Mouse (Mus musculus) R1 (cell line): ENCODE data around the gene Gdpd2.

Experiments used
- DNase-seq: peaks from one replicate; pipeline ENCODE4 v3.0.0-alpha.2; 2018; ENCODE audit warnings: low read depth, low spot score

Gdpd2 gene

DNA sequence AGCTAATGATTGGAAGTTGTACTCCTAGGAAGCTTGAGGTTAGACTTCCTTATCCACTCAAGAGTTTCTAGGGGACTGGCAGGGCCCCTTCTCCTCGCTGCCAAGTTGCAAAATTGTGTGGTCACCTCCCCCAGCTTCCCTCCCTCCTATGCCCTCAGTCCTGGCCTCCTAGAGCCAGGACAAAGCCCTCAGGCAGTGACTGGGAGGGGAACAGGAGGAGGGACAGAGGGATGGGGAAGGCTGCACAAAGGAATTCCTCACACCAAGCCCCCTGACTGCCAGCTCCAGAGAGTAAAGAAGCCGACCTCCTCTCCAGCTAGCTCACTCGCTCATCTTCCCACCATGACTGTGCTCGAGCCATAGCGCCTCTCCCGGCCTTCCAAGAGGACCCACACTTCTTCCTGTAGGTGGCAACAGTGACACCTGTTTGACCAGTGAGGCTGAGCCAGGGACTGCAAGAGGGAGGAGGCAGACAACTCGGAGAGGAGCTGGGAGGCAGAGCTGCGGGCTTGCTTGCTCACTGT is at the start of gene Gdpd2:
Gdpd2 (plus strand) TSS at position 209 of the 524 bp plus-strand sequence.
- DNase-seq, result peak; percentile 76

DNA sequence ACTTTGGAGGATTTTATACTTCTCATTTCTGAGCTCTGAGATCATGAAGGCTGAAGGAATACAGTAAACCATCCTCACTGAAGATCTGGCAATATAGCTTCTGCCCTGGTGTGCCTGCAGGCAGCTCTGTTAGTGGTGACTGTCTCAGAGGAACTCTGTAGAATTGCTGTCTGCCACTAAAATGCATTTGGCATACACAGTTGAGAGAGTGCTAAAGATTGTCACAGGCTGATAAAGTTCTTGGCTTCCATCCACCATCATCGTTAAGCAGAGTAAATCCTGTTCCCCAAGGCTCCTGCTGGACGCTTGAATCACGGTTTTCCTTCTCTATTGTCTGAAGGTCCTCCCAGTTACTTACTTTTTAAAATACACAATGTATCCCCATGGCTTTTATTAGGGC is 43.1 kb upstream of the Gdpd2 start:
- DNase-seq, result no peak

DNA sequence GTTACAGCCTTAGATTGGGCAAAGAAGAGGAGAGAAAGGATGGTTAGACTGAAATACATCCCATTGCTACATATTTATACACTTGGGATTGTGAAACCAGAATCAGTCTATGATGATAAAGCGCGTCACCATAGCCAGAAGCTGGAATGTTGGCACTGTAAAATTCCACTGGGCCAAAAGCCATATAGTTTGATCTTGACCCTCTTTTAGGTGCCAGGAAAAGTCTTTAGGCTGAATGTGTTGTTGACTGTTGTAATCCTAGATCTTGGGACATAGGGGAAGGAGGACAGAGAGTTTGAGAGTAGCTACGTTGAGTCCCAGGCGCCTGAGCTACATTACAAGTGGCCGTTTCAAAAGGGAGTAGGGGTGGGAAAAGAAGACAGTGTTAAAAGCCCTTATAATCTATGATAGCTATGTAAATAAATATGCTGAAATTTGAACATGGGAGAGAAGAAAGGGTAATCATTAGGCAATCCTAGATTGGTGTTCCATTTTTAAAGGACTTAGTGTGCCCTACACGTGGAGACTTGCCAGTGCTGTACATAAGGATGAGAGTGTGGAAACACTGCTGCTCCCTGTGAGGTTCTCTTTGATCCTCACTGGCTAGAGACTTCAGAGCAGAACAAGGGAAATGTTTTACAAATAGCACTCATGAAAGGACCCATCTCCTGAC is 42.2 kb upstream of the Gdpd2 start:
- DNase-seq, result no peak

DNA sequence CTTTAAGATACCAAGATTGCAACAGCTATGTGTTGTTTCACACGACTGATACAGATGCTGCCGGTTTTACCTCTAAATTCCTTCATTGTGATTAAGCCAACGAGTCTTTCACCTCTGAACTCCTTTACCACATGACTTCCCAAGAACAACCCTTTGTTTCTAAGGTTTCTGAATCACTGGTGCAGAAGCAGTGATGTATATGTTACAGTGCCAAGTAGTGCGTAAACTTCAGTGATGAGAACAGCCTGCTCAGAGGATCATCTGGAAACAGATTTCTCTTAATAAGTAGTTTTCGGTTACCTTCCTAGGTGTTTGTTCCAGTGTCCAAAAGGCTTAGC is 41.7 kb upstream of the Gdpd2 start:
- no peak for DNase-seq

DNA sequence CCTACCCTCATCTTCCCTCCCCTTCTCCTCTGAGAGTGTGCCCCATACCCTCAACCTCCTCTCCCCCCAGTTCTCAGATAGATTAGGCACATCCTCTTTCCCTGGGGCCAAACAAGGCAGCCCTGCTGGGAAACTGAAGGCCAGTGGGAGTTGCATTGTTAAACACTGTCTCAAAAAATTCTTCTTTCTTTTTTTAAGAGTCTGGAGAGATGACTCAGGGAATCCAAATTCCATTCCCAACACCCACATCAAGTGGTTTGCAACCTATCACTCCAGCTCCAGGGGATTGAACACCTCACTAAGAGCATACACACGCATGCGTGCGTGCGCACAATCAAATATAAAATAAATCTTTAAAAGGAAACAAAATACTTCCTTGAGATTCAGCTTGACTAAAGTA is 32.9 kb upstream of the Gdpd2 start:
- peak; percentile 61 for DNase-seq

DNA sequence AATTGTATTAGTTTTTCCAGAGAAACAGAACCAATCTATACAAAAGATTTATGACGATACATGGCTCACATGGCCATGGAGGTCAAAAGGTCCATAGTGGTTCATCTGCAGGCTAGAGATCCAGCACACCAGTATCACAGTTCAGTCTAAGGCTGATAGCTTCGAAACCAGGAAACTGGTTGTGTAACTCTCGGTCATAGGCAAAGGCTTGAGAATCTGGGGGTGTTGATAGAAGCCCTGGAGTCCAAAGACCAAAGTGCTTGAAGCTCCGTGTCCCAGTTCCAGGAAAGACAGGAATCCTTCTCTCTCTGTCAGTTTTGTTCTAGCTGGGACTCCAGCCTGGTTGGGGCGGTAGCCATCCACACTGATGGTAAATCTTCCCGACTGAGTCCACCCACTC is 21.6 kb upstream of the Gdpd2 start:
- no peak for DNase-seq

DNA sequence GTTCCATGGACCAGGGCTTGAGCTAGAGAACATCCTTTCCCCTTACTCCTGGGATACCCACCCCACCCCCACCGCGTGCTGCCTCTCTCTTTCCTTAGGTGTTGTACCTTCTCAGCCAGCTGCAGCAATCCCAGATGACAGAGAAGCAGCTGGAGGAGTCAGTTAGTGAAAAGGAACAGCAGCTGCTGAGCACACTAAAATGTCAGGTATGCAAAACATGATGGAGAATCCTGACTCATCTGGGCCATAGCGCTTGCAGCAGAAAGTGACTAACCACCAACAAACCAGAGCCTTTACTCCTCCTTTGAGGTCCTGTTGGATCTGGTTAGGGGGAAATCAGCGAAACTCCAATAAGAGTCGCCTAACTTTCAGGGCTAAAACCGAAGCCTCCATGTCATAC is 13.5 kb upstream of the Gdpd2 start:
- DNase-seq, result no peak

DNA sequence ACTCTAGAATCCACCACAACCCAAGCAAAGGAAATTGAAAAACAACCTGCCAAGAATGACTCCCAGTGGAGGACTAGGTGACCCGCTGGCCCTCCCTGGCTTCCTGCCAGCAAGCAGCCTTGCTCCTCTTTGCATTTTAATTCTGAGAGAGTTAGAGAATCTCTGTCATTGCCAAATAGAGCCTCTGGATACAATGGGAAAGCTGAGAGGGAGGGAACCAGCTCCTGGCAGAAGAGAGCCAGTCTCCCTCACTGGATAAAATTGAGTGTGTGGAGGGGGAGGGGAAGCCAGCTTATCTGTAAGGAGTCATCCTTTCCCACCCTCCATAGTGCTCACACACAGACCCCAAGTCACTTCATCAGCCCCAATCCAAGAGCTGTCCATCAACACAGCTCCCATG is 726 bp upstream of the Gdpd2 start:
- DNase-seq, result no peak

DNA sequence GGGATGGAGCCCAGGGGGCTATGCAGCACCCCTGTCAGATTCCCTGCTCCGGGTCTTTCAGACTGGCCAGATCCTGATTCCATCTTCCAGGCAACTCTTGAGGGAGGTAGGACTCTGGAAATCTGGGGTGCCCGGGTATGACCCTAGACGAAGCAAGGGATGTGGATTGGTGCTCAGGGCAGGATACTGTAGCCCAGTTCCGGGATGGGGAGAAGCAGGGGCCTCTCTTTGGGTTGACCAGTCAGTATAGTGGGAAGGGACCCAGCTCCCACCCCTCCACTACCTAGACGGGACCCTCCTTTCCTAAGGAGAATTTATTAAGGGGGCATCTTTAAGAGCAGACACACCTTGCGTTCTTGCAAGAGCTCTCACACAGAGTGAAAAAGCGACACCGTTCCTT is 593 bp downstream of the Gdpd2 start:
- DNase-seq, result no peak

DNA sequence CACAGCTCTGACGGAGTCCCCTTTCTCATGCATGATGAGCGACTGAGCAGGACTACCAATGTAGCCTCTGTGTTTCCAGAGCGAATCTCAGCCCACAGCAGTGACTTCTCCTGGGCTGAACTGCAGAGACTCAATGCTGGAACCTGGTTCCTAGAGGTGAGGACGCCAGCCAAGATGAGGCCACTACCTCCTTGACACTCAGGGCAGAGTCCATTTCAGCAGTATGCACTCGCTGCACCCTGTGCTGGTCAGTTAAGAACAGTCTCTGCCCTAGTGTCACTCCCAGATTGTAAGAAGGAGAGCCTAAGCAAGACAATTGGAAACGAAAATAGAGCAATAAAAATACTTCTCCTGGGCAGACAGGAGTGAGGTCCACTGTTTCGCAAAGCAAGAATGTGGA is 4.7 kb downstream of the Gdpd2 start:
- DNase-seq, result no peak

DNA sequence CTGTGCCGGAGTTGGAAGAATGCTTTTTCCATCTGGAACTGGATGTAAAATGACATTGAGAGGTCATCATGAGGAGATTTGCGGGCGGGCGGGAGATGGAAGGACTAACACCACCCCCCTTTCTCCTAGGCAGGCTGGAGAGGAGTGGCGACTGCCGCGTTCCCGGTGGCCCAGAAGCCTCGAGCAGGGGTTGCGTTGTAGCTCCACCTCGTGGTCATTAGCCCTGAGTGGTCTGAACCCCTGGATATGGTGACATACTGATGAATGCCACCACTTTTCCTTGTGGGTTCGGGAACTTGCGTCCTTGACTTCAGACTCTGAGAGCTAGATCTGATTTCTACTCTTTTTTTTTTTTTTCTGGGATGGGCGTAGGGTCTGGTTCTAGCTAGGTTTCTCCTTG is 9.2 kb downstream of the Gdpd2 start:
- peak; percentile 46 for DNase-seq

DNA sequence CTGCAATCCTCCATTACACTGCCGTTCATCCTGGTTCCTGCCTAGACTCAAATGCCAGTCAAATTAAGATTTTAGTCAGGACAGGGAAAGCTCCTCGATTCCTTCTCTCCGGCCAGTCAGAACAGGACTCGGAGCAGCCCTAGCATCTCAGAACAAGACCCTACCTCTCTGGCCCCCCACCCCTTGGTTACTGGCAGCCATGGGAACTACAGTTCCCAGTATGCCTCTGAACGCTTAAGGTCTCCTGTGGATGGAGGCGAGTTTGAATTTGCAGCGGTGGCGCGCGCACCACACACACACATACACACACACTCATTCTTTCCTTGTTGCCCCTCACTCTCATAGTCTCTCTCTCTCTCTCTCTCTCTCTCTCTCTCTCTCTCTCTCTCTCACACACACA is 9.8 kb downstream of the Gdpd2 start:
- no peak for DNase-seq

DNA sequence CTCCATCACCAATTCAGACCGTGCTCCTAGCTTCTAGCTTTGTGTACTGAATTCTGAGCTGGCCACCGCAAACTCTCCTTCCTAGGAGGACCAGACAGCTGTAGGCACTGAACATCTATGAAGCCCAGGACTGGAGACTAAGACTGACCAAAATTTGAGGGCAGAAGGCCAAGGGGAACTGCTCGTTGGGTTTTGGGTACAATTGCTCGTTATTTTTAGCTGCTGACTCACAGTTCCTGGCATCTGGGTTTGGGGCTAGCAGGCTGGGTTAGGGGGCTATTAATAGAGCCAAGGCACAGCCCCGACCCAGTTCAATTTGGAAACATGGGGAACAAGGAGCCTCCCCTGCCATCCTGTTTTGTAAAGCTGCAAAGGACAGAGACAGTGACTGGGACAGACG is 11.1 kb downstream of the Gdpd2 start:
- DNase-seq, result no peak

DNA sequence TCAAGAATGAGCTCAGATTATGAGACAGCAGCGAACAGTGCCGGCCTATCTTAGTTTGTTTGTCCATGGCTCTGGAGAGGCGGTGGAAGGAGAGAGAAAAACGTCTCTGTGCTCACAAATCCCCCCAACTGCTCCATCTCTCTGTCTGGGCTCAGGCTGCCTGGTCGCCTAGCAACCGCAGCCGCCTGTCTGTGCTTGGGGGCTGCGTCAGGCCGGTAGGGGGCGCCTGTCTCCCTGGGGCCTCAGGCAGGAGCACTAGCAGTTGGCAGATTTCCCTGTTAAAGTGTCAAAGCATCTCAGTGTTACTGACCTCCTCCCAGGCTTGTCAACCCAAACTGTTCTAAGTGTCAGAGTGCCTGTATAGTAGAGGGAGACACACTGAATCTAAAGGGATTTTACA is 12.3 kb downstream of the Gdpd2 start:
- DNase-seq, result peak; percentile 68

DNA sequence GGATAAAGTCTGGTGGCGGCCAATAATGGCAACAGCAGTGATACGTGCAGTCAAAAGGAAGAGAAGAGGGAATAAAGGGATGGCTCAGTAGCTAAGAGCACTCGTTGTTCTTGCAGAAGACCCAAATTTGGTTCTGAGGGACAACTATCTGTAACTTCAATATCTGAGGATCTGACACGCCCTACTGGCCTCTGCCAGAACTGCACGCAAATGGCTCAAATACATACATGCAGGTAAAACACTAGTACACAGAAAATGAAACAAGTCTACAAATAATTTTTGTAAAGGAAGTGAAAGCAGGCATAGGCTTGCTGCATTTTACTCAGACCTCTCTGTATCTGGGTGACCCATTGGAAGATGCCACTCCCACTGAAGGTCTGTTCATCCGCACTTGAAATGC is 36.2 kb downstream of the Gdpd2 start:
- DNase-seq, result peak; percentile 31

DNA sequence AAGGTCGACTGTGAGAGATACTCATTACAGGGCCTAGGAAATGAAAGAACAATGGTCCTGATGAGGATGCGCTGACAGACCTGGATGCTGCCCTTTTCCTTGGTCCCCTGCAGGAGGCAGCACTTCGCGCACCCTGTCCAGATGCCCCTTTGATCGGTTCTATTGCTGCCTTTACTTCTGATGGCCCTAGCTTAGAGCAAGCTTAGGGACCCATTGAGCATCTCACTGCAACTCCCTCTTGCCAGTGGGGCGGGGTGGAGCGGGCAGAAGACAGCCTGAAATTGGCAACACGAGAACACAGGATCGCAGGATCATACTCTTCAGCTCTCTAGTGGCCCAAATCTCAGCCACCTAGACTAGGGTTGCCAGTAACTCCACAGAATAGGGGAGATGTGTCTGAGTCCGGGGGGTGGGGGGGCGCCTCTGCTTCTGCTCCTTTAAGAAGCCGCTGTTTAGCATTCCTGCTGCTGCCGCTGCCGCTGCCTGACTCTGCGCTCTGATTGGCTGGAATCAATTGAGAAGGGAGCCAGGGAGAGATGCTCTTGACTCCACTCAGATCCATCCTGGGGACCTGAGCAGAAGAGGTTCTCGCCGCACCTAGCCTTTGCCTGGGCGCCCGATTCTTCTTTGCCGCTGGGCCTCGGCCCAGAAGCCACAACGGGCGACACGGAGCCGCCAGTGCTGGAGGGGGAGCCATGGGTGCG is 37.7 kb downstream of the Gdpd2 start, which contains the start of gene Dlg3:
Dlg3 (plus strand) TSS at position 542 of the 704 bp plus-strand sequence.
- peak; percentile 74 for DNase-seq

DNA sequence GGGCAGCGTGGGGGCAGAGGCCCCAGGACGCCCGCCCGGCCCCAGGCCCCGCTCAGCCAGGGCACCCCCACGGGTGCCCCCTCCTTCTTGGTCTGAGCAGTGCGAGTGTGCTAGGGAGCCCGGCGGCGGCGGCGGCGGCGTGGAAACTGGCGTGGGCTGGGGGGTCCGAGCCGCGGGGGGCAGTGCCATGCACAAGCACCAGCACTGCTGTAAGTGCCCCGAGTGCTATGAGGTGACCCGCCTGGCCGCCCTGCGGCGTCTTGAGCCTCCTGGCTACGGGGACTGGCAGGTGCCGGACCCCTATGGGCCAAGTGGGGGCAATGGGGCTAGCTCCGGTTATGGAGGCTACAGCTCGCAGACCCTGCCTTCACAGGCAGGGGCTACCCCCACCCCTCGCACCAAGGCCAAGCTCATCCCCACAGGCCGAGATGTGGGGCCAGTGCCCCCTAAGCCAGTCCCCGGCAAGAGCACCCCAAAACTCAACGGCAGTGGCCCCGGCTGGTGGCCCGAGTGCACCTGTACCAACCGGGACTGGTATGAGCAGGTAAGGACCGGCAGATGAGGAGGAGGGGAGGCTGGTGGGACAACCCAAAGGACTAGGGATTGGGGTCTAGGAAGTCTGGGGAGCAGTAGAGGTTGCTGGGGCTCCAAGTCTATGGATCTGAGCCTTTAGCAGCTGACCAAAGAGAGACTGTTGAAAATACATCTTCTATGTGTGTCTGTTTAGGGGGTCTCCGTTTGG is 38.4 kb downstream of the Gdpd2 start:
- DNase-seq, result no peak

DNA sequence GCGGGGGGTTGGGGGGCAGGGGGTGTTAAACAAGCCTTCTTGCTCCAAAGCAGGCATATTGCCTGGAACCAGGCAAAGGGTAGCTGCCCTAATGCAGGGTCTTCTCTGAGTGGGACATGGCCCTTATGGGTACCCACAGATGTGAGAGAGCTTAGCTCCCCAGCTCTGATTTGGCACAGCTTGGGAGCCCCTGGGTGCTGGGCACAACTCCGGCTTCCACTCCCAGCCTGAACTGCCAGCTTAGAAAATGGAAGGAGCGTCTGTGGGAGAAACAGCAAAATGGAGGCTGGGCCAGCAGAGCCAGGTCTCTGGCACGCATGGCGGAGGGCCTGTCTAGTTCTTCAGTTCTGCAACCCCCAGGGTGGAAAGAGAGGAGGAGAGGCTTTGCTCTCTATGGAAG is 39.6 kb downstream of the Gdpd2 start:
- DNase-seq, result no peak

DNA sequence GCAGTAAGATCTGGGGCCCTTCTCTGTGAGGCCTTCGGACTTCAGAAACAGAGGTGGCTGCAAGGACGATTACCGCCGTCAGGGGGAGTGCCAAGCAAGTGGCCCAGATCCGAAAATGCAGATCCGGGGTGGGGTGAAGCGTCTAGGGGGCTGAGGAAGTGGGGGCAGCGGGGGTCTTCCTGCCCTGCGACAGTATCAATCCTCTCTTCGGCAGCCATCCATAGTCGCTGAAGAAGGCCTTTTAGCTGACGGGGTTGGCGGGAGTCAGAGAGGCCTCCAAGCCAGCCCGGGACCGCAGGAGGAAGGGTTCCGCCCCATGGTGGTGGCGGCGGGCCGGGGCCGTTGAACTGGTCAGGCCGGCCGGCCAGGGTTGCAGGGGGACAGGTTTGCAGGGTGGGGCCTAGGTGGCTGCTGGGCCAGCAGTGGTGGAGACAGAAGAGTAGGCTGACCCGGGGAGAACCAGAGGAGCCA is 44.7 kb downstream of the Gdpd2 start:
- DNase-seq, result peak; percentile 54

DNA sequence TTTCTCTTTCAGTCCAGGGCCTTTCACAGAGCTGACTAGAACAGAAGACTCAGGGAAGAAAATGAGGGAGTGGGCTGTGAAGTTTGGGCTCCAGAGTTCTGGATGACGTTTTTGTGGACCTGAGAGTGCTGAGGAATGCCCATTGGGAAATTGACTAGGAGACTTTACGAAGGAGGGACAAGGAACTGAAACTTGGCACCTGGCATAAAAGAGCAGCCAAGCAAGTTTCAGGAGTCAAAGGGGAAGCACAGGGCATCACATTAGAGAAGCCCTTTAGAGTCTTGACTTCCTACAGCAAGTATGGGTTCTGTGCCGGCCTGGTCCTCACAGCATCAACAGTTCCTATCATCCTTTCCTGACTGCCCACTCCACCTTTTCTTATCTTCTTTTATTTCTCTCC is 45.7 kb downstream of the Gdpd2 start:
- no peak for DNase-seq

DNA sequence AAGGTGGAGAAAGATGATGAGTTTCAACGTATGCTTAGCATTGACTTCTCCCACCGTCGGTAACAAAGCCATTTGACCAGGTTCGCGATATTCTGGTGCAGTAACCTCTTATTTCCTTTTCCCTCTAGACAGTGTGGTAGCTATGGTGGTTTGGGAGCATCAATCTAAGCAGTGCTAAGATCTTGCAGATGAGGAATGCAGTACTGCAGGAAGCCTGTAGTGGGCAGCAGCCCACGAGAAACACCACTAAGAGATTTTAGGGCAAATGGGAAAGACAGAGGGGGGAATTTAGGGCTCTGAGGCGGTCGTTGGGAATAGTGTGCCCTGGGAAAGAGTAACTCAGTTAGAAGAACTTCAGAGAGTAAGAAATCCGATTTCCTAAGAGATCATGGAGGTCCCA is 46.8 kb downstream of the Gdpd2 start:
- DNase-seq, result no peak

DNA sequence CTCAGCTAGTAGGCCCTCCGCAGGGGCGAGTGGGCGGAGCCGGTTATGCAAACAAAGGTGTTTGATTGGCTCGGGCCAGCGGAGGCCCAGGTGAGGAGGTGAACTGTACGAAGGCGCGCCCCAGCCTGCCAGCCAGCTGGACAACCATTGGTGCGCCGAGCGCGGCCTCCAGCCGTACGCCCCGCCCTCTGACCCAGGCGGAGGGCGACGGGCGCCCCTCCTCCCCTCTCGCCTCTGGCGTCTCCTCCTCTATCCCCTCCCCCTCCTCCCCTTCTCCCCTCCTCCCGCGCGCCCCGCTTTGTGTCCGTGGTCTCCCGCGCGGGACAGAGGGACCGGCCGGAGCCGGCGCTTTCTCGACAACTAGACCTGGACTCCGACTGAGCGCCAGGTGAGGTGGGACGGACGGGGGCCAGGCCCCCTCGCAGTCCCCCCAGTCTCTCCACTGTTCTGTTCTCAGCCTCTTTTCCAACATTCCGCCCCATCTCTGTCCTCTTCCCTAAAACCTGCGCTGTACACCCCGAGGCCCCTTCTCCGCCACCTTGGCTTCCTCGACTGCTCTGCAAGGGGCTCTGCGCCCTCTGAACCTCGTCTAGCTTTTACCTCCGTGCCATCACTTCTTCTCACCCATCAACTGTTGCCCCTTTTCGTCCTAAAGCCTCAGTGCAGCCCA is 47.4 kb downstream of the Gdpd2 start:
- DNase-seq, result peak; percentile 94
